Mouse (Mus musculus) mature B cell (primary cell): ENCODE results near the gene Faxc.

Experiments
- in situ Hi-C: fragments of 300-500 bp; cut with MboI; formaldehyde crosslinking; loops from 2 replicates; pipeline ENCODE4 v1.14.3; 2019

Gene Faxc

GRCm38 (mm10) chr4:21930971-21931771 is at the start of gene Faxc:
Gene Faxc, plus strand, starts transcription at chr4:21931329.
- in situ Hi-C loops, result no loop called here

GRCm38 (mm10) chr4:21882806-21883205 is 48.3 kb upstream of the Faxc start:
- in situ Hi-C loops, result no loop called here

DNA sequence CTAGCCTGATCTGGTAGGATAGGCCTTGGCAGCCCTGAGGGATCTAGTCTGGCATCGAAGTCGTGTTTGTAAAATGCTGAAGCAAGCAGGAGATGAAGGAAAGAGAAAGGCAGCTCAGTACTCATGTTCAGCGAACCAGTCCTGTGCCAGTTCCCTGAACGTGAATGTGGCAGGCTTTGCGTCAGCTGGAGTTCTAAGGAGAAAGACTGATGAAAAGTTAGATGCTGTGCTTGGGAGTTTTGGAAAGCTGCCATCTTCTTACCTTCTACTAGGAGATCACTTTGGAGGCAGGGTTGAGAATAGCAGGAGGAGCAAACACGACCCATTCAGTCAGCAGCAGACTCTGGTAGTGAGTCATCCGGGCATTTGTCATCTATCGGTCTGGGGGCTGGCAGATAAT is 45.3 kb upstream of the Faxc start:
- in situ Hi-C loops, result no loop called here

GRCm38 (mm10) chr4:21931772-21932630 is 872 bp downstream of the Faxc start:
- in situ Hi-C loops, result no loop called here

DNA sequence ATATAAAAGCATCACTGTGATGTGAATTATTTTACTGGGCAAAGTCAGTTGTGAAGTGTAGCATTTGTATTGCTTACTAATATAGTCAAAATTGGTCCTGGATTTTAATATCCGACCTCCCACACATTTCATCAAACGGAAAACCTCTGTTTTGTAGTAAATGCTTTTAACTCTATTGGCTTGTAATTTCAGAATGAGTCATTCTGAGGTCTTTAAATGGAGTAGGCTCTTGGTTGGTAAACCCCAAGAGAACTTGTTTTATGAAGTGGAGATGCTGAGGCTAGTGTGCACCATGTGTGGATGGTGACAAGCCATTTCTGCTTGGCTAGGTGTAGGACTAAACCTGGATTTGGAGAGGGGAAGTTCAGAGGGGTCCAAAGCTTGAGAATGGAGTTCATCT is 4.2 kb downstream of the Faxc start:
- in situ Hi-C loops, result no loop called here

GRCm38 (mm10) chr4:21936424-21936823 is 5.3 kb downstream of the Faxc start:
- in situ Hi-C loops, result no loop called here

DNA sequence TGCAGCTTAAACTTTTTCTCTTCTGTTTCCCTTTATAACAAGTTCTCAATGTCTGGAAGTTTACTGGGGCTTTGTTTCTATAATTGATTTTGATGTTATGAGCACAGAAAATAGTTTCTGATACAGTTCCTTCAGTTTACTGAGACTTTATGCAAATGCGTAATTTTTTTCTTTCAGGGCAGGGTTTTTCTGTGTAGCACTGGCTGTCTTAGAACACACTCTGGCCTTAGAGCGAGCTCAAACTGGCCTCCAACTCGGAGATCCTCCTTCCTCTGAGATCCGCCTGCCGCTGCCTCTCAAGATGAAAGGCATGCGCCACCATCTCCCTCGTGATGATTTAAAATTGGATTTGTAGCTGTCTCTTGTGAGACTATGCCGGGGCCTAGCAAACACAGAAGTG is 6.8 kb downstream of the Faxc start:
- in situ Hi-C loops, result no loop called here

- in situ Hi-C loops, result no loop called here
These were observed 13.5 kb downstream of the Faxc start for GRCm38 (mm10) chr4:21944672-21945071.

DNA sequence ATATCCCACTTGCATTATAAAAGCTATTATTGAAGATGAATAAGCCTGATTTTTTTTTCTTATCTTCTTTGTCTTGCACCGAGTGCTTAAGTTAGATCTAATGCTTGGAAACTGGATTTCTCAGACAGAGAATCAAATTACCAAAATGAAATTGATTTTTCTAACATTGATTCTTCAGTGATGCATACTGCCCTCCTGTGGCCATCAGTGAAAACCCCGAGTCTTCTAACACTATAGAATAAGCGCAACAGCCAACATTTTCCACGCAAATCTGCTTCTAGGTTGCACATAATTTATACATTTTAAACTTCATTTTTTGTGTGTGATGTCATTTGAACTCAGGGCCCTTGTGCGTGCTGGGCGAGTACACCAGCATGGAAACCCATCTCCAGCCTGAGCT is 20.3 kb downstream of the Faxc start:
- in situ Hi-C loops, result no loop called here

GRCm38 (mm10) chr4:21952255-21952654 is 21.1 kb downstream of the Faxc start:
- in situ Hi-C loops, result no loop called here

DNA sequence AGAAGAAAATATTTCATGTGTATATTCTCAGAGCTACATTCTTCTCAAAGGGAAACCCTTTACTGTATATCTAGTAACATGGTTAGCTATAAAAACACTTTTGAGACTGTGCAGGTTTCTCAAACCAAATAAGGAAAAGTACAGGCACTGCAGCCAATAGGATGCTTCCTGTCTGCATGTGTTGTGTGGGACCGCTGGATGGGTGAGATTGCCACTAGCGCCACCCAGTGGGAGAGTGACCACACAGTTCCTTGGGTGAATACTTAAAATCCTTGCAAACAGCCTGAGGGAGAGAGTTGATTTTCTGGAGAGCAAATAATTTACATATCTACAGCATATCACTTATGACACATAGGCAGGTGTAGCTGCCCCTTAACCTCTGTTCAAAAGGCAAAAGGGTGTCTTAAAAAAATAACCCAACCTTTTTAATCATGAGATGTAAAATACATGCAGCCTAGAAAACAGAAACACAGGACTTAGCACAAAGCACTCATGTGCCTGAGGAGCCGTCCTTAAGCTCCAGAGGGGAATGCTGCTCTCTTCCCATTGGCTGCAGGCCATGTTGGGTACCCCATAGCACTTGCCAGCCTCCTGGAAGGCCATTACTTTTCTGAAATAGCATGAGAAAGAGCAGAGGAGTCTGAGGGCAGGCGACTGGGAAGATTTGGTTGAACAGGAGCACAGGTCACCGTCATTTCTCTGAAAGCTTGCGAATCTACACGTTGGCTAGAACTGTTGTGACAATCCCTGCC is 26.6 kb downstream of the Faxc start:
- in situ Hi-C loops, result no loop called here

GRCm38 (mm10) chr4:21971949-21972348 is 40.8 kb downstream of the Faxc start:
- in situ Hi-C loops, result no loop called here

DNA sequence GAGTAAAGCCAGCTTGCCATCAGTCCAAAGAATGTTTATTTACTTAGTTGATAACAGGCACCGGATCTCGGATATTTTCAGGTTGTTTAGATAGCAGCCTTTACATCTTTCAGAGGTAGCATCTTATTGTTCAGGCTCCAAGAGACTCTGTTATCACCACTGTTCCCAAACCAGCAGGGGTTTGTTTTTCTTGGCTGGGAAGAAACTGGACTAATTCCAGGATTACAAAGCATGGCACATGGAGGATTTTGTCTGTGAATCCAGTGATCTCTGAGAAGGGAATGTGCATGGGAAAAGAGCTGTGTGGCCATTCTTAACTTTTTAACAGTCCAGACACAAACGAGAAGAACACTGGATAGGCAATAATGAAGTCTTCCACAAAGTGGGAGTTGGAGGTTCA is 43.0 kb downstream of the Faxc start:
- in situ Hi-C loops, result no loop called here

GRCm38 (mm10) chr4:21980471-21980870 is 49.3 kb downstream of the Faxc start:
- in situ Hi-C loops, result no loop called here

DNA sequence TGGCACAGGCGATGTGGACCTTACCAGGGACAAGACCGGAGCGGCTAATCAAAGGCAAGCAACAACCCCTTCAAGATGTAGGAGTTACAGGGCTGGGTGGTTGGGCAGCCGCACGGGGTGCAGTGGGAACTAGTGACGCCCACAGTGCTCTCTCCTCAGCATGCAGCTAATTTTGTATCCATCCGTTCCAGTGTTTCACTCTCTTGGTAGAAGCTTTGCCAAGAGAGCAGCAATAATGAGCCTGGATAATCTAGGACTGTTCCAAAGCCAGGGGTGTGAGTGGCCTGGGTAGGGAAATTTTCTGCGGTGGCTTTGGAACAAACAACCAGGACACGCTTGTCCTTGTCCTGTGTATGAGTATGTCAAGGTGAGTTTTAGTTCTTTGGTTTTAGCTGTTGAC is 51.3 kb downstream of the Faxc start:
- in situ Hi-C loops, result no loop called here

DNA sequence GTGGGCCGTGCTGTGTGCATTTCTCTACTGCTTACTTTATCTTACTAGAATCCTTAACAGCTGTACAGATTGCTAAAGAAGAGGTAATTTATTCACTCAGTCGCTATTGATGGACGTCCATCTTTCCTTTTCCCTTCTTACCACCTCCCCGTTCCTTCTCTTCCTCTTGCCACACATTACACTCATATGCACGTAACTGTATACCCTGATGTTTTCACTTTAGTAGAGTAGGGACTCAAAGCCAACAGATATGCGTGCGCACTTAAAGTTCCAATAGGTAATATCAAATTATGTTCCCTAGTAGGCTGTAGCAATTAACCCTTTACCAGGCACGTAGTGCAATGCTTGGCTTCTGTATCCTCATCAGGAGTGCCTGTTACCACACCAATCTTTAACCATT is 55.7 kb downstream of the Faxc start:
- in situ Hi-C loops, result no loop called here

DNA sequence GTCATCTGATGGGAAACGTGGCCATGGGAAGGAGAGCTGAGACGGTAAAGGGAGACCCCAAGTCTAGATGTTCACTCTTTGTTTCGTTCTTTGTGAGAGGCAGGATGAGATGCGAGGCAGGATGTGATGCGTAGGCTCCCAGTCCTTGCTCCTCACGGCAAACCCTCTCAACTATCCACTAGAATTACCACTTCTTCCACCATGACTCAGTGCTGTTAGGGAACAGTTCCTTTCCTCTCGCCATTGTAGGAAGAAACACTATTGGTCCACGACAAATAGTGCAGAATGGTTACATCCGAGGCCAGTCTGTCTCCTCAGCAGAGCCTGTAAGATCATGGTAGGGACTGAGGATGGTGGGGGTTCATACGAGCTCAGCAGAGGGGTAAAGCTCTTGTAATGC is 56.3 kb downstream of the Faxc start:
- in situ Hi-C loops, result no loop called here

GRCm38 (mm10) chr4:21989571-21990091 is 58.5 kb downstream of the Faxc start:
- in situ Hi-C loops, result no loop called here

DNA sequence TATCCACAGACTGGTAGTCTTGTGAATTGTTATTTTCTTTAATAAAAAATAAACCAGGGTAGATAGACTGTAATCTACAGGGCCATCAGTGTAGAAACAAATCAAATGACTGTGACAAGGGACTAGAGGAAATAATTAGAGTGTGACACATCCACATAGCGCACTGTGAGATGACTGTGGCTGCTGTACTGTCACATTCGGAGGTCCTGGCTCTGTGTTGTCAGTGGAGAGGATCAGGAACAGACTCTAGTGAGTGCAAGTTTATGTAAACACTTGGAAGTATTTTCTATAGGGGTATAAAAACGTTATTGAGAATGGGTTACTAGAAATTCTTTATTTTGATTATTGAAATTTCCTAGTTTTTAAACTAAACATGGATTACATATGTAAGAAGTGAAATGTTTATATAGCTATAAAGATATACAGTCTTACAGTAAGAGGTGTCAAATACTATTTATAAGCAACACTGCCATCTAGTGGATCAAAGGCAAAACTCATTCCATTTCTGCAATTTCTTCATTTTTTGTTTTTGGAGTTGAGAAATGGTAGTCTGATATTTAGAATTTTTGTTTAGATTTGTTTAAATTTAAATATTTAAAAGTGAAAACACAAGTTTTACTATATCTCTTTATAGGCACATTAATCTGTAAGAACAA is 59.6 kb downstream of the Faxc start:
- in situ Hi-C loops, result no loop called here

DNA sequence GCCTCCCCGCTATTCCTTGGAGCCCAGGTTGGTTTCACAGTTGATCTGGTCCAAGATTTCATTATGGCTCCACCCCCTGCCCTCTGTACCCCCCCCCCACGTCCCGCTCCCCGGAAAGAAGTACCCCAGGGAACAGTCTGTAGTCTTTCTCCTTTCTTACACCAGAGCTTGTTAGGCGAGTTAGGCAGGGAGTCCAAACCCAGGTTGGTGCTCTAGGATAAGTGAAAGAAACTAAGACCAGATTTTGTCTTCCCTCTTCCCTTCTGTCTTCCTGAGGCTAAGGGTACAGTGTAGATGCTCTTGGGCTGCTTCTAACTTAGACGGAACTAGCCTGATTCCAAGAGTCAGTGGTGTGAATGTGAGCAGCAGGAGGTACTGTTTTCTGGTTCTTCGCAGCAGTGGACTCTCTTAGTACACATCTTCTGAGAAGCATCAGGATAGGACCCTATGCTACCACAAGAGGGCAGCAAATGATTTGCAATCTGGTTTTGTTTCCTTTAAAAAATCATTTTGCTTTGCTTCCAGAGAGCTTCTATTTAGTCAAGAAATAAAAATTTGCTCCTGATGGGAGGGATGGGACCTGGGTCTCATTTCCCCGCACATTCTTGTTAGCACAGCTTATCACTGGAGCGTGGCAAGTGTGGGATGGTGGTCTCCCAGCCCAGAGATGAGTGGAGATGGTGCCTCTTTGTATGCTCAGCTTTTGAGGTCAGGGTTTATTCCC is 86.7 kb downstream of the Faxc start:
- in situ Hi-C loops, result no loop called here

DNA sequence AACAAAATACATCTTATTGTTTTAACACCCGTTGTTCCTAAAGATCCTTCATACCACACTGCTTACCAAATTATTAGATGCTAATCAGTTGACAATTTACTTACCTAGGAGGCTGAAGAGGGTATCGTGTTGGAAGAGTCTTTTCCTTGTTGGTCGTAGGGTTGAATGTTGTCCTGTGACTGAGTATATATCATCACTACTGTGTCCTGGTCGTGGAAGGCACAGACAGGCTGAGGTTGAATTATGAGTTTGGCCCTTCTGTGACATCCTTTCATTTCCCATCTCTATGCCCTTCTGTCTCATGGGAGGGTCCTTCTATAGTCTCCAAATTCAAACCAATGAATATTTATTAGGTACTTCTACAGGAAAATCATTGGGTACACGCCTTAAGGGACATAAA is 87.3 kb downstream of the Faxc start:
- in situ Hi-C loops, result no loop called here
